Mouse (Mus musculus) forebrain, embryonic 16.5 days (tissue): Measurements from ENCODE around the gene Chd1. TPM values are rescaled to one million over a fixed set of nuclear protein-coding genes. Genes with fewer than 3 reads are reported as not detected.
A peak's percentile ranks its signal among the peaks of the same experiment; 100 is the strongest.

Source experiments
- ATAC-seq: fragments of 200-750 bp; cut with Nextera tagmentation; 2 replicates; pipeline ENCODE4 v1.8.0; 2017; ENCODE audit warnings: mild to moderate bottlenecking, moderate library complexity
- H3K27ac ChIP-seq: fragments of 300-500 bp; sonication (generic); 2 replicates; pipeline ENCODE4 v1.5.1; 2014; ENCODE audit warnings: low read length, control low read depth
- H3K27me3 ChIP-seq: fragments of 300-500 bp; sonication (generic); replicated peaks from 2 replicates; pipeline ENCODE4 v1.6.1; 2014; ENCODE audit warnings: low read length; ENCODE audit not compliant: control insufficient read depth, insufficient read depth
- H3K36me3 ChIP-seq: fragments of 300-500 bp; sonication (generic); 2 replicates; pipeline ENCODE4 v1.6.1; 2014; ENCODE audit not compliant: control insufficient read depth, insufficient read depth
- H3K4me1 ChIP-seq: fragments of 300-500 bp; sonication (generic); replicated peaks from 2 replicates; pipeline ENCODE4 v1.6.1; 2014; ENCODE audit warnings: low read length; ENCODE audit not compliant: control insufficient read depth, insufficient read depth
- H3K4me2 ChIP-seq: fragments of 300-500 bp; sonication (generic); 2 replicates; pipeline ENCODE4 v1.6.1; 2014; ENCODE audit warnings: mild to moderate bottlenecking, low read length, control low read depth
- H3K4me3 ChIP-seq: fragments of 300-500 bp; sonication (generic); replicated peaks from 2 replicates; pipeline ENCODE4 v1.5.1; 2014; ENCODE audit warnings: mild to moderate bottlenecking, low read length, control low read depth
- H3K9ac ChIP-seq: fragments of 300-500 bp; sonication (generic); replicated peaks from 2 replicates; pipeline ENCODE4 v1.6.1; 2014; ENCODE audit warnings: low read depth, low read length, control low read depth
- H3K9me3 ChIP-seq: fragments of 300-500 bp; sonication (generic); 2 replicates; pipeline ENCODE4 v1.6.1; 2016; ENCODE audit warnings: low read length; ENCODE audit not compliant: control insufficient read depth
- WGBS: fragments of 180-500 bp; shearing (Covaris S2); extraction: QIAGEN DNeasy Blood & Tissue Kit; methylation state at CpG from one replicate; pipeline ENCODE4 v1.1.7; 2014; 5-methylcytosine and 5-hydroxymethylcytosine counted together
- polyA plus RNA-seq: library from polyadenylated mRNA; unstranded; fragments of >200 nt; fragmentation: Nextera tagmentation; extraction: Ambion mirVana; gene quantifications from 2 replicates; pipeline ENCODE4 v1.2.1, GENCODE M21; 2015

Chd1 gene
- polyA plus RNA-seq, 1 experiment from 2014 or later = 15.5 TPM

GRCm38 (mm10) chr17:15698956-15699355, 5.8 kb upstream of the Chd1 start:
- no peak for ATAC-seq
- H3K36me3 ChIP-seq = no peaks in the 10 kb centered on the region

GRCm38 (mm10) chr17:15701505-15701904, 3.3 kb upstream of the Chd1 start:
- Histone ChIP-seq H3K4me1 (peaks cover 7% of the 10 kb centered on the region), H3K9ac (no peak overlapping the region), H3K36me3 (no peaks in the 10 kb centered on the region), H3K27me3 (no peaks in the 10 kb centered on the region), H3K9me3 (no peaks in the 10 kb centered on the region), H3K4me2 (no peak overlapping the region), H3K27ac (no peak overlapping the region), H3K4me3 (no peak overlapping the region)
- no peak for ATAC-seq
- 88% methylated on average over 5 of the region's 5 CpGs for WGBS

More at GRCm38 (mm10) chr17:15698956-15699355, 5.8 kb upstream of the Chd1 start:
- Histone ChIP-seq H3K9me3 (no peaks in the 10 kb centered on the region), H3K4me1 (peaks cover 3% of the 10 kb centered on the region; the same call in 1 of the 2 replicates), H3K4me3 (no peak overlapping the region), H3K27me3 (no peaks in the 10 kb centered on the region), H3K4me2 (no peak overlapping the region), H3K9ac (no peak overlapping the region), H3K27ac (no peak overlapping the region)
- 87% methylated on average over 3 of the region's 3 CpGs for WGBS

GRCm38 (mm10) chr17:15704158-15704474, 651 bp upstream of the Chd1 start:
- peaks cover 8% of the 10 kb centered on the region for H3K36me3 ChIP-seq
- peak overlapping the region; percentile 59 for H3K4me2 ChIP-seq
- peak; percentile 45 for ATAC-seq
- 3% methylated on average over 12 of the region's 12 CpGs for WGBS
- H3K9ac ChIP-seq = peak overlapping the region; percentile 80
- H3K27ac ChIP-seq = peak overlapping the region; percentile 76; the same call in 1 of the 2 replicates
- H3K4me1 ChIP-seq = peaks cover 13% of the 10 kb centered on the region
- no peaks in the 10 kb centered on the region for H3K27me3 ChIP-seq
- H3K4me3 ChIP-seq = peak overlapping the region; percentile 77
- H3K9me3 ChIP-seq = no peaks in the 10 kb centered on the region

GRCm38 (mm10) chr17:15705303-15706284, 827 bp downstream of the Chd1 start:
- H3K4me3 ChIP-seq = peak overlapping the region; percentile 77
- WGBS = 1% methylated on average over 69 of the region's 89 CpGs
- peak; percentile 60 for ATAC-seq

GRCm38 (mm10) chr17:15714507-15714906, 9.7 kb downstream of the Chd1 start:
- no peak for ATAC-seq
- no peaks in the 10 kb centered on the region for H3K9me3 ChIP-seq
- H3K4me1 ChIP-seq = peaks cover 2% of the 10 kb centered on the region; the same call in 1 of the 2 replicates
- H3K27me3 ChIP-seq = no peaks in the 10 kb centered on the region
- H3K4me3 ChIP-seq = no peak overlapping the region
- H3K36me3 ChIP-seq = no peaks in the 10 kb centered on the region; the same call in 1 of the 2 replicates
- no peak overlapping the region for H3K9ac ChIP-seq
- H3K4me2 ChIP-seq = no peak overlapping the region
- WGBS = 75% methylated on average over 4 of the region's 4 CpGs
- no peak overlapping the region for H3K27ac ChIP-seq

More at GRCm38 (mm10) chr17:15705303-15706284, 827 bp downstream of the Chd1 start:
- Histone ChIP-seq H3K27ac (peak overlapping the region; percentile 92), H3K9me3 (no peaks in the 10 kb centered on the region), H3K27me3 (no peaks in the 10 kb centered on the region), H3K36me3 (peaks cover 8% of the 10 kb centered on the region), H3K9ac (peak overlapping the region; percentile 88), H3K4me1 (peaks cover 15% of the 10 kb centered on the region), H3K4me2 (peak overlapping the region; percentile 74)

GRCm38 (mm10) chr17:15715013-15715902, 10.5 kb downstream of the Chd1 start:
- Histone ChIP-seq H3K4me1 (peaks cover 2% of the 10 kb centered on the region; the same call in 1 of the 2 replicates), H3K9ac (no peak overlapping the region), H3K27ac (no peak overlapping the region), H3K4me2 (no peak overlapping the region), H3K36me3 (no peaks in the 10 kb centered on the region; the same call in 1 of the 2 replicates), H3K9me3 (no peaks in the 10 kb centered on the region), H3K4me3 (no peak overlapping the region), H3K27me3 (no peaks in the 10 kb centered on the region)
- peak; percentile 63 for ATAC-seq
- 62% methylated on average over 3 of the region's 3 CpGs for WGBS

- no peaks in the 10 kb centered on the region for H3K9me3 ChIP-seq
- no peak overlapping the region for H3K27ac ChIP-seq
- no peaks in the 10 kb centered on the region for H3K36me3 ChIP-seq
- no peaks in the 10 kb centered on the region for H3K4me1 ChIP-seq
- H3K27me3 ChIP-seq = no peaks in the 10 kb centered on the region
- H3K4me2 ChIP-seq = no peak overlapping the region
- WGBS = 91% methylated on average over 3 of the region's 3 CpGs
- no peak overlapping the region for H3K9ac ChIP-seq
- no peak overlapping the region for H3K4me3 ChIP-seq
- ATAC-seq = no peak
Measured at GRCm38 (mm10) chr17:15715940-15716339, 11.2 kb downstream of the Chd1 start.

GRCm38 (mm10) chr17:15720841-15721240, 16.1 kb downstream of the Chd1 start:
- Histone ChIP-seq H3K4me2 (no peak overlapping the region), H3K27me3 (no peaks in the 10 kb centered on the region), H3K9me3 (no peaks in the 10 kb centered on the region), H3K36me3 (peaks cover 5% of the 10 kb centered on the region), H3K9ac (no peak overlapping the region), H3K27ac (no peak overlapping the region), H3K4me1 (no peaks in the 10 kb centered on the region), H3K4me3 (no peak overlapping the region)
- ATAC-seq = no peak
- 96% methylated on average over 3 of the region's 3 CpGs for WGBS

- WGBS = 90% methylated on average over 1 of the region's 1 CpGs
- H3K4me2 ChIP-seq = no peak overlapping the region
- H3K4me1 ChIP-seq = no peaks in the 10 kb centered on the region
- H3K36me3 ChIP-seq = peaks cover 18% of the 10 kb centered on the region
- H3K4me3 ChIP-seq = no peak overlapping the region
- no peak overlapping the region for H3K27ac ChIP-seq
- no peaks in the 10 kb centered on the region for H3K27me3 ChIP-seq
- no peaks in the 10 kb centered on the region for H3K9me3 ChIP-seq
- no peak for ATAC-seq
- no peak overlapping the region for H3K9ac ChIP-seq
Measured at GRCm38 (mm10) chr17:15723291-15723690, 18.5 kb downstream of the Chd1 start.
